Mouse (Mus musculus) cerebellum, adult 18-20 months (tissue): ENCODE measurements around the gene Lrrc75b.
"Not testable (repeated sequence)": the region's sequence is repeated elsewhere in the genome, so short reads cannot be mapped to it uniquely, and the experiment has no call there.

Experiments
- DNase-seq, 2 experiments: peaks; one replicate each; pipeline ENCODE4 v3.0.0; 2021

Lrrc75b gene

GRCm38 (mm10) chr10:75530322-75530721 is 29.8 kb downstream of the Lrrc75b start:
- no peak for DNase-seq

- DNase-seq, result not testable (repeated sequence)
These were observed 34.7 kb downstream of the Lrrc75b start for GRCm38 (mm10) chr10:75525450-75525849.

GRCm38 (mm10) chr10:75521643-75522042 is 38.5 kb downstream of the Lrrc75b start:
- DNase-seq, result no peak

- DNase-seq, result no peak
These were observed 39.5 kb downstream of the Lrrc75b start for GRCm38 (mm10) chr10:75520581-75520980.

GRCm38 (mm10) chr10:75517758-75518143 is 42.4 kb downstream of the Lrrc75b start, which contains the start of gene Gucd1:
TSS of gene Gucd1 (minus strand) at chr10:75517972.
- DNase-seq, result peak; percentile 95 to 97

- DNase-seq, result peak; percentile 90 to 94
These were observed 42.9 kb downstream of the Lrrc75b start, which contains the start of gene Snrpd3 for GRCm38 (mm10) chr10:75517073-75517757. TSS of gene Snrpd3 (plus strand) at chr10:75517551.

- no peak for DNase-seq
These were observed 43.4 kb downstream of the Lrrc75b start for GRCm38 (mm10) chr10:75516724-75517072.

GRCm38 (mm10) chr10:75516038-75516723 is 43.9 kb downstream of the Lrrc75b start:
- no peak for DNase-seq

GRCm38 (mm10) chr10:75515216-75516037 is 44.7 kb downstream of the Lrrc75b start:
- no peak for DNase-seq

- DNase-seq, result no peak
These were observed 45.8 kb downstream of the Lrrc75b start for GRCm38 (mm10) chr10:75514361-75514760.

- no peak for DNase-seq
These were observed 46.6 kb downstream of the Lrrc75b start for GRCm38 (mm10) chr10:75513306-75514067.

GRCm38 (mm10) chr10:75512796-75513195 is 47.3 kb downstream of the Lrrc75b start:
- DNase-seq, result no peak

GRCm38 (mm10) chr10:75511897-75512296 is 48.2 kb downstream of the Lrrc75b start:
- no peak for DNase-seq

GRCm38 (mm10) chr10:75511060-75511459 is 49.1 kb downstream of the Lrrc75b start:
- no peak for DNase-seq

- DNase-seq, result peak; percentile 71 to 73
These were observed 49.7 kb downstream of the Lrrc75b start for GRCm38 (mm10) chr10:75510446-75510845.

- not testable (repeated sequence) for DNase-seq
These were observed 54.2 kb downstream of the Lrrc75b start for GRCm38 (mm10) chr10:75505928-75506327.

GRCm38 (mm10) chr10:75505130-75505495 is 55.0 kb downstream of the Lrrc75b start:
- no peak for DNase-seq

- DNase-seq, result no peak
These were observed 55.6 kb downstream of the Lrrc75b start for GRCm38 (mm10) chr10:75504234-75505129.

- no peak for DNase-seq
These were observed 56.4 kb downstream of the Lrrc75b start for GRCm38 (mm10) chr10:75503692-75504091.

- DNase-seq, result no peak
These were observed 58.5 kb downstream of the Lrrc75b start for GRCm38 (mm10) chr10:75501641-75502040.

GRCm38 (mm10) chr10:75500345-75500744 is 59.8 kb downstream of the Lrrc75b start:
- no peak for DNase-seq
